Mouse (Mus musculus) G1E (cell line): Measurements from ENCODE around the gene Tirap.

ENCODE experiments used
- CTCF ChIP-seq: IDR thresholded peaks from 2 replicates; pipeline ENCODE4 v1.5.1; 2012; ENCODE audit warnings: low read depth, low read length, inconsistent platforms, mixed read lengths
- GATA1 ChIP-seq: IDR thresholded peaks from 2 replicates; pipeline ENCODE4 v1.6.1; 2012; ENCODE audit warnings: borderline replicate concordance, low read length, inconsistent platforms, mixed read lengths
- TAL1 ChIP-seq: conservative IDR thresholded peaks from 2 replicates; pipeline ENCODE4 v1.6.1; 2012; ENCODE audit warnings: low read depth, low read length, inconsistent platforms, mixed read lengths

- TF ChIP-seq CTCF, result no peak
- no peak for TF ChIP-seq TAL1
- no peak for TF ChIP-seq GATA1
These were observed 39.4 kb downstream of the Tirap start for GRCm38 (mm10) chr9:35160662-35161061.
